Mouse (Mus musculus): ENCODE data around the gene Kif21b. TPM values are rescaled to one million over a fixed set of nuclear protein-coding genes. Genes with fewer than 3 reads are reported as not detected.
A peak's percentile ranks its signal among the peaks of the same experiment; 100 is the strongest.

The Kif21b gene
- polyA plus RNA-seq, 1 experiment, result 28.6 TPM

- Histone ChIP-seq H3K4me1 (ENCODE audit: control insufficient read depth, insufficient read depth, insufficient read length, low read length) (peaks cover 39% of the 10 kb centered on the region), H3K36me3 (ENCODE audit: control insufficient read depth, insufficient read depth, low read length) (no peaks in the 10 kb centered on the region), H3K27me3 (ENCODE audit: control insufficient read depth, insufficient read depth, low read length) (no peaks in the 10 kb centered on the region), H3K4me3 (ENCODE audit: low read depth, low read length) (no peak overlapping the region), H3K27ac (ENCODE audit: insufficient read depth, low read depth, low read length) (peak overlapping the region; percentile 38; the same call in 1 of the 2 replicates)
- 71% methylated on average over 3 of the region's 3 CpGs for WGBS
- TF ChIP-seq POLR2A (IDR thresholded peaks at IDR 0.05; ENCODE audit: low read depth, low read length) (no peak), CTCF (IDR thresholded peaks at IDR 0.05; ENCODE audit: extremely low read depth, insufficient read length, insufficient replicate concordance, low read depth, low read length) (no peak)
Measured at GRCm38 (mm10) chr1:136127856-136128255, 3.3 kb upstream of the Kif21b start.

GRCm38 (mm10) chr1:136128416-136128815 is 2.8 kb upstream of the Kif21b start:
- no peak for TF ChIP-seq POLR2A (IDR thresholded peaks at IDR 0.05; ENCODE audit: low read depth, low read length)
- TF ChIP-seq CTCF (IDR thresholded peaks at IDR 0.05; ENCODE audit: extremely low read depth, insufficient read length, insufficient replicate concordance, low read depth, low read length), result no peak
- no peaks in the 10 kb centered on the region for H3K36me3 ChIP-seq (ENCODE audit: control insufficient read depth, insufficient read depth, low read length)
- no peaks in the 10 kb centered on the region for H3K27me3 ChIP-seq (ENCODE audit: control insufficient read depth, insufficient read depth, low read length)
- H3K4me1 ChIP-seq (ENCODE audit: control insufficient read depth, insufficient read depth, insufficient read length, low read length), result peaks cover 44% of the 10 kb centered on the region
- 68% methylated on average over 5 of the region's 5 CpGs for WGBS
- no peak overlapping the region for H3K4me3 ChIP-seq (ENCODE audit: low read depth, low read length)
- no peak overlapping the region for H3K27ac ChIP-seq (ENCODE audit: insufficient read depth, low read depth, low read length)

- TF ChIP-seq CTCF (IDR thresholded peaks at IDR 0.05; ENCODE audit: extremely low read depth, insufficient read length, insufficient replicate concordance, low read depth, low read length) (no peak), POLR2A (IDR thresholded peaks at IDR 0.05; ENCODE audit: low read depth, low read length) (no peak)
- Histone ChIP-seq H3K4me1 (ENCODE audit: control insufficient read depth, insufficient read depth, insufficient read length, low read length) (peaks cover 48% of the 10 kb centered on the region), H3K36me3 (ENCODE audit: control insufficient read depth, insufficient read depth, low read length) (no peaks in the 10 kb centered on the region), H3K4me3 (ENCODE audit: low read depth, low read length) (no peak overlapping the region), H3K27me3 (ENCODE audit: control insufficient read depth, insufficient read depth, low read length) (no peaks in the 10 kb centered on the region), H3K27ac (ENCODE audit: insufficient read depth, low read depth, low read length) (no peak overlapping the region)
- WGBS, result 79% methylated on average over 4 of the region's 4 CpGs
Measured at GRCm38 (mm10) chr1:136128944-136129589, 2.1 kb upstream of the Kif21b start.

GRCm38 (mm10) chr1:136130107-136130506 is 1.1 kb upstream of the Kif21b start:
- Histone ChIP-seq H3K27ac (ENCODE audit: insufficient read depth, low read depth, low read length) (no peak overlapping the region), H3K27me3 (ENCODE audit: control insufficient read depth, insufficient read depth, low read length) (no peaks in the 10 kb centered on the region), H3K36me3 (ENCODE audit: control insufficient read depth, insufficient read depth, low read length) (no peaks in the 10 kb centered on the region), H3K4me3 (ENCODE audit: low read depth, low read length) (no peak overlapping the region), H3K4me1 (ENCODE audit: control insufficient read depth, insufficient read depth, insufficient read length, low read length) (peaks cover 46% of the 10 kb centered on the region)
- 76% methylated on average over 3 of the region's 3 CpGs for WGBS
- no peak for TF ChIP-seq CTCF (IDR thresholded peaks at IDR 0.05; ENCODE audit: extremely low read depth, insufficient read length, insufficient replicate concordance, low read depth, low read length)
- TF ChIP-seq POLR2A (IDR thresholded peaks at IDR 0.05; ENCODE audit: low read depth, low read length), result no peak

- WGBS, result 2% methylated on average over 43 of the region's 43 CpGs
- peak overlapping the region; percentile 76 for H3K4me3 ChIP-seq (ENCODE audit: low read depth, low read length)
- peak overlapping the region; percentile 77 for H3K27ac ChIP-seq (ENCODE audit: insufficient read depth, low read depth, low read length)
- H3K4me1 ChIP-seq (ENCODE audit: control insufficient read depth, insufficient read depth, insufficient read length, low read length), result peaks cover 49% of the 10 kb centered on the region
- no peaks in the 10 kb centered on the region for H3K27me3 ChIP-seq (ENCODE audit: control insufficient read depth, insufficient read depth, low read length)
- no peaks in the 10 kb centered on the region for H3K36me3 ChIP-seq (ENCODE audit: control insufficient read depth, insufficient read depth, low read length)
- TF ChIP-seq CTCF (IDR thresholded peaks at IDR 0.05; ENCODE audit: extremely low read depth, insufficient read length, insufficient replicate concordance, low read depth, low read length), result no peak
- no peak for TF ChIP-seq POLR2A (IDR thresholded peaks at IDR 0.05; ENCODE audit: low read depth, low read length)
Measured at GRCm38 (mm10) chr1:136131603-136132291, 558 bp downstream of the Kif21b start.

GRCm38 (mm10) chr1:136132386-136133201 is 1.4 kb downstream of the Kif21b start:
- 65% methylated on average over 10 of the region's 10 CpGs for WGBS
- H3K36me3 ChIP-seq (ENCODE audit: control insufficient read depth, insufficient read depth, low read length), result no peaks in the 10 kb centered on the region
- peaks cover 48% of the 10 kb centered on the region for H3K4me1 ChIP-seq (ENCODE audit: control insufficient read depth, insufficient read depth, insufficient read length, low read length)
- peak overlapping the region; percentile 76 for H3K4me3 ChIP-seq (ENCODE audit: low read depth, low read length)
- no peak for TF ChIP-seq CTCF (IDR thresholded peaks at IDR 0.05; ENCODE audit: extremely low read depth, insufficient read length, insufficient replicate concordance, low read depth, low read length)
- no peak for TF ChIP-seq POLR2A (IDR thresholded peaks at IDR 0.05; ENCODE audit: low read depth, low read length)
- H3K27me3 ChIP-seq (ENCODE audit: control insufficient read depth, insufficient read depth, low read length), result no peaks in the 10 kb centered on the region
- peak overlapping the region; percentile 77 for H3K27ac ChIP-seq (ENCODE audit: insufficient read depth, low read depth, low read length)

Measured in small intestine, adult 2 months (tissue).